Mouse (Mus musculus) neural tube, embryonic 13.5 days (tissue): Measurements from ENCODE around the gene Zdhhc1. TPM values are rescaled to one million over a fixed set of nuclear protein-coding genes. Genes with fewer than 3 reads are reported as not detected.
A peak's percentile ranks its signal among the peaks of the same experiment; 100 is the strongest.

ENCODE experiments used
- ATAC-seq: fragments of 200-750 bp; cut with Nextera tagmentation; 2 replicates; pipeline ENCODE4 v1.8.0; 2017; ENCODE audit warnings: low read depth, mild to moderate bottlenecking, moderate TSS enrichment, moderate library complexity
- H3K27ac ChIP-seq: fragments of 300-500 bp; sonication (generic); replicated peaks from 2 replicates; pipeline ENCODE4 v1.5.1; 2015; ENCODE audit warnings: moderate library complexity, mild to moderate bottlenecking, inconsistent platforms
- H3K27me3 ChIP-seq: fragments of 300-500 bp; sonication (generic); 2 replicates; pipeline ENCODE4 v1.6.1; 2015; ENCODE audit warnings: mild to moderate bottlenecking, inconsistent platforms
- H3K36me3 ChIP-seq: fragments of 300-500 bp; sonication (generic); 2 replicates; pipeline ENCODE4 v1.6.1; 2015; ENCODE audit warnings: mild to moderate bottlenecking, inconsistent platforms
- H3K4me1 ChIP-seq: fragments of 300-500 bp; sonication (generic); replicated peaks from 2 replicates; pipeline ENCODE4 v1.6.1; 2015; ENCODE audit warnings: inconsistent platforms
- H3K4me2 ChIP-seq: fragments of 300-500 bp; sonication (generic); 2 replicates; pipeline ENCODE4 v1.6.1; 2015; ENCODE audit warnings: inconsistent platforms, mild to moderate bottlenecking, moderate library complexity
- H3K4me3 ChIP-seq: fragments of 300-500 bp; sonication (generic); 2 replicates; pipeline ENCODE4 v1.5.1; 2015; ENCODE audit warnings: mild to moderate bottlenecking, inconsistent platforms
- H3K9ac ChIP-seq: fragments of 300-500 bp; sonication (generic); 2 replicates; pipeline ENCODE4 v1.6.1; 2015; ENCODE audit warnings: moderate library complexity, mild to moderate bottlenecking, inconsistent platforms
- H3K9me3 ChIP-seq: fragments of 300-500 bp; sonication (generic); 2 replicates; pipeline ENCODE4 v1.6.1; 2016; ENCODE audit warnings: inconsistent platforms
- WGBS: fragments of 180-500 bp; shearing (Covaris S2); methylation state at CpG from one replicate; pipeline ENCODE4 v1.1.7; 2015; 5-methylcytosine and 5-hydroxymethylcytosine counted together
- polyA plus RNA-seq: library from polyadenylated mRNA; unstranded; fragments of >200 nt; fragmentation: Nextera tagmentation; extraction: Ambion mirVana; gene quantifications from 2 replicates; pipeline ENCODE4 v1.2.1, GENCODE M21; 2015

Zdhhc1 gene
- polyA plus RNA-seq, 1 experiment from 2014 or later = 31.9 TPM

DNA sequence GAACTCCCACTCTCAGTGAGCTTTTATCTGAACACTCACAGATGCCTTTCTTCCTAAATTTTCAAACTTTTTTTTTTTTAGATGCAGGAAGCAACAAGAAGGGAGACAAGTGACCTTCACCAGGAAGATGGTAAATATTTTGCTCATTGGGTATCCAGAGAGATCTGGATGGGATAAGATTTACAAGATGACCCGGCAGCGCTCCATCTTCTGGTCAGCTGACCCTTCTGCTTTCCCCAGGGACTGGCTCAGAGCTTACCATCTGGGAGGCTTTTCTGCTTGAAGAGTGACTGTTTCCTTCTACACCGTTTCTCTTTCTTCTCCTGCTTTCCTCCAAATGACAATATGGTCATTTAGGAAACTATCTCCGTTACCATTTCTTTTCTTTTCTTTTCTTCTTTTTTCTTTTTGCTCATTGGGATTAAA, 50.6 kb downstream of the Zdhhc1 start:
- peak; percentile 61; the same call in 1 of the 2 replicates for ATAC-seq
- Histone ChIP-seq H3K4me3 (no peak overlapping the region), H3K36me3 (no peaks in the 10 kb centered on the region), H3K27me3 (no peaks in the 10 kb centered on the region), H3K9ac (no peak overlapping the region), H3K4me1 (peaks cover 18% of the 10 kb centered on the region), H3K27ac (peak overlapping the region; percentile 82), H3K9me3 (no peaks in the 10 kb centered on the region), H3K4me2 (peak overlapping the region; percentile 30; the same call in 1 of the 2 replicates)
- 3% methylated on average over 4 of the region's 4 CpGs for whole genome bisulfite sequencing

DNA sequence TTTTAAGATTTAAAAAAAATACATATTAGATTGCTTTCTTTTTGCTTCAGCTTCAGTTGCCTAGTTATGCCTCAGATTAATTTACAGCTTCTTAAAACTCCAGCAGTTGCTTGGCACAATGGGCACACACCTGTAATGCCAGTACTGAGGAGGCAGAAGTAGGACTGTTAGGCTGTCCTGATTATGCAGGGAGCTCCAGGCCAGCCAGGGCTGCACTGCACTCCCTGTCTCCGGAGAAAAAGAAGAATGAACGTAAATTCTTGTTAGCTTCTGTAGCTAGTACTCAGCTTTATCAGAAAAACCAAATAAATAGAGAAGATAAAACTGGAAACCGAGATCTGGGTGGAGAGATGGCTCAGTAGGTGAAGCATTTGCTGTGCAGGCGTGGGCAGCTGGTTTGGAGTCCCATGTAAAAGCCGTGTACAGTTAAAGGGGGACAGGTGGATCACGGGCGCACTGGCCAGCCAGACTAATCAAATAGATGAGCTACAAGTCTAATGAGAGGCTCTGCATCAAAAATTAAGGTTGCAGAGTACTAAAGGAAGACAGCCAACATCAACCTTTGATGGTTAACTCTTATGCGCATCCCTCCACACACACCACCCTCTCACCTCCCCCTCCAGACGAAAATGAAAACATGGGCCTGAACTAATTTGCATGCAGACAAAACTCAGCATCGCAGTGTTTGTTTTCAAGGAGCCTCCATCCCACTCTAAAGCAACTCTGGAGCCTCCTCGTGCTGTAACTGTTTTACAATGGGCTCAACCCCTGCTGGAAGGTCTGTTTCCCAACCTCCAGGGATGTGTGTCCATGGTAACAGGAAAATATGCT, 51.2 kb downstream of the Zdhhc1 start:
- Histone ChIP-seq H3K4me2 (peak overlapping the region; percentile 30), H3K36me3 (no peaks in the 10 kb centered on the region), H3K27ac (peak overlapping the region; percentile 82), H3K4me1 (peaks cover 15% of the 10 kb centered on the region), H3K9ac (no peak overlapping the region), H3K4me3 (no peak overlapping the region), H3K27me3 (no peaks in the 10 kb centered on the region), H3K9me3 (no peaks in the 10 kb centered on the region)
- 15% methylated on average over 11 of the region's 11 CpGs for WGBS
- ATAC-seq = peak; percentile 85

DNA sequence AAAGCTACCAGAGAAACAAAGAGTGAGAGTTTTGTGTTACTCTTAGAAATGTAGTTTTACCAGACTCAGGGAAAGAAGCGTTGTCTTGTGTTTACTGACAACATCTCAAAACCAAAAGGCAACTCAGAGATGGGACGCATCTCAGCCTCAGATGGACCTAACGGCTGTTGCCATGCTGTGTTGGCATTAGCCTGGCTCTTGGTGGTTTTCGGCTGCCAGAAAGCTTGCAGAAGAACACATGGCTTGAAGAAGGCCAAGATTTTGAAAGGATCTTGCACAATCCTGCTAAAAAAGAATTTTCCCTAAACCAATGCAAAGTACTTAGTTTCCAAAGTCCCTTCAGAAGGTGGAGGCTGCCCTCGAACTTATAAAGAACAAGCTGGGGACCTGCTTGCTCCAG, 54.0 kb downstream of the Zdhhc1 start:
- Histone ChIP-seq H3K9me3 (no peaks in the 10 kb centered on the region), H3K36me3 (no peaks in the 10 kb centered on the region), H3K4me1 (peaks cover 15% of the 10 kb centered on the region), H3K27ac (no peak overlapping the region), H3K4me3 (no peak overlapping the region), H3K9ac (no peak overlapping the region), H3K27me3 (no peaks in the 10 kb centered on the region), H3K4me2 (no peak overlapping the region)
- 91% methylated on average over 5 of the region's 5 CpGs for WGBS
- no peak for ATAC-seq

DNA sequence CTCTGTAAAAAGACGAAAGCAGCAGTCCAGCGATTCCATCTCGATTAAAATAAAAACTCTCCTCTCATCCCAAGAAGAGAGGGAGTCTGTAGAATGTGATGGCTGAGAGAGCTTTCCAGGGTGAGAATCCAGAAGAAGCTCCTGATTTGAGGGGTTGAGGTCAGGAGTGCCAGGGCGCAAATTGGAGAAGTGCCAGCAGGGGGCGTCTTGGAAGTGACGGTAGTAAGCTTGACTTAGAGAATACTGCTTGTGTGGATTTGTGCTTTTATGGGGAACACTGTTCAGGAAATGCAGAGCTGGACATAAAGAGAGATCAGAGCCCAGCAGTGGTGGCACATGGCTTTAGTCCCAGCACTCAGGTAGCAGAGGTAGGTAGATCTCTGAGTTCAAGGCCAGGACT, 55.3 kb downstream of the Zdhhc1 start:
- Histone ChIP-seq H3K4me2 (no peak overlapping the region), H3K27ac (no peak overlapping the region), H3K9me3 (no peaks in the 10 kb centered on the region), H3K9ac (no peak overlapping the region), H3K36me3 (no peaks in the 10 kb centered on the region), H3K27me3 (no peaks in the 10 kb centered on the region), H3K4me1 (peaks cover 14% of the 10 kb centered on the region), H3K4me3 (no peak overlapping the region)
- 9% methylated on average over 6 of the region's 6 CpGs for WGBS
- ATAC-seq = no peak

DNA sequence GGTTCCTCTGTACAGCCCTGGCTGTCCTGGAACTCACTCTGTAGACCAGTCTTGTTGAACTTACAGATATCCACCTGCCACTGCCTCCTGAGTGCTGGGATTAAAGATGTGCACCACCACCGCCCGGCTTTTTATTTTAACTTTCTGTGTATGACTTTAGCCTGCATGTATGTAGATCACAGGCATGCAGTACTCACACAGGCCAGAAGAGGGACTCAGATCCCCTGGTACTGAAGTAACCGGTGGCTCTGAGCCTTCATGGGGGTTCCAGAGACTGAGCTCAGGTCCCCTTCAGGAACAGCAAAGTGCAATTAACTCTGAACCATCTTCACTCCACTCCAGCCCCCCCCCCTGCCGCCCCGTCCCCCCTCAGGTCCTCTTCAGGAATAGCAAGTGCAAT, 57.8 kb downstream of the Zdhhc1 start:
- Histone ChIP-seq H3K27me3 (no peaks in the 10 kb centered on the region), H3K27ac (no peak overlapping the region), H3K4me1 (peaks cover 3% of the 10 kb centered on the region), H3K4me3 (no peak overlapping the region), H3K9me3 (no peaks in the 10 kb centered on the region), H3K9ac (no peak overlapping the region), H3K36me3 (no peaks in the 10 kb centered on the region), H3K4me2 (no peak overlapping the region)
- ATAC-seq = no peak
- WGBS = 33% methylated on average over 5 of the region's 5 CpGs

DNA sequence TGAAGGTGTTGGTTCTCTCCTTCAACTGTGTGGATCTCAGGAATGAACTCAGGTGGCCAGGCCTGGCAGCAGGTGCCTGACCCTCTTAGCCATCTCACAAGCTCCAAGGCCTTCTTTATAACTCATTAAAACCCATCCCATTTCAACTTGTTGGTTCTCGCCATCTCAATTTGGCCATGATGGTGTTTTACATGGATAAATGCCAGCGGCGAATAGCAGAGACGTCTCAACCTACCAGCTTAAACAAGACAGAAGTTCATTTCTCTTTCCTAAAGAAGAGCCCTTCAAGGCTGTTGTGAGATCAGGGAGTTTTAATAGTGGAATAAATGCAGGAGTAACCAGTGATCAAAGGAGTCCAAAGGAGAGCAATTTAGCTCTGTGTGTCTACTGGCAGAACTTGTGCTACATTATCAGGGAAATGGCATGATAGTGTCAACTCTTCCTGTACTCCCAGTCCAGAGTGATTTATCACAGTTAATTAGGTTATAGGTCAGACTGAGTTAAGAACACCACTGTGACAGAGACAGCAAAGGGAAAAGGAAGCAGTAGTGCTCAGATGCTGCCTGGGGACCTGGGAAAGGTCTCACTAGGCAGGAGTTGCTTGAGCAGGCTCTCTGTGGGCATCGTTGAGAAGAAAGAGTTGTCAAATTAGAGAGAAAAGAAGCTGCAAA, 59.5 kb downstream of the Zdhhc1 start:
- WGBS = 85% methylated on average over 5 of the region's 5 CpGs

DNA sequence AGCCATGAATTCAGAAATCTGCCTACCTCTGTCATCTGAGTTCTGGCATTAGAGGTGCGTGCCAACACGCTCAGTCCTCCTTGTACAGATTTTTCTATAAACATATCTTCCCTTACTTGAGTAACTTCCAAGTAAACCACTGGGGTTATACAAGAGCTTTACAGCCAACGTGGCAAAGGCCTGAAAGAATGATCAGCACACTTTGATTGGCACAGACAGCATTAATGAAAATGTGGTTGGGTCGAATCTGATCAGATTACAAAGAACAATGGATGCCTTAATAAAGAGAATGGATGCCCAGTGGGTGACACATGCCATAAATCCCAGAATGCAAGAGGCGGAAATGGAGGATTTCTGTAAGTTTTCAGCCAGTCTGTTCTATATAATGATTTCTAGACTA, 60.5 kb downstream of the Zdhhc1 start:
- Histone ChIP-seq H3K27me3 (no peaks in the 10 kb centered on the region), H3K4me2 (no peak overlapping the region), H3K27ac (no peak overlapping the region), H3K36me3 (no peaks in the 10 kb centered on the region), H3K4me1 (peaks cover 30% of the 10 kb centered on the region), H3K4me3 (no peak overlapping the region), H3K9ac (no peak overlapping the region), H3K9me3 (no peaks in the 10 kb centered on the region)
- 64% methylated on average over 5 of the region's 5 CpGs for WGBS
- no peak for ATAC-seq

More for the DNA sequence above, 59.5 kb downstream of the Zdhhc1 start:
- Histone ChIP-seq H3K4me3 (no peak overlapping the region), H3K9ac (no peak overlapping the region), H3K36me3 (no peaks in the 10 kb centered on the region), H3K4me1 (peaks cover 20% of the 10 kb centered on the region), H3K4me2 (no peak overlapping the region), H3K9me3 (no peaks in the 10 kb centered on the region), H3K27me3 (no peaks in the 10 kb centered on the region), H3K27ac (no peak overlapping the region)
- ATAC-seq = no peak

DNA sequence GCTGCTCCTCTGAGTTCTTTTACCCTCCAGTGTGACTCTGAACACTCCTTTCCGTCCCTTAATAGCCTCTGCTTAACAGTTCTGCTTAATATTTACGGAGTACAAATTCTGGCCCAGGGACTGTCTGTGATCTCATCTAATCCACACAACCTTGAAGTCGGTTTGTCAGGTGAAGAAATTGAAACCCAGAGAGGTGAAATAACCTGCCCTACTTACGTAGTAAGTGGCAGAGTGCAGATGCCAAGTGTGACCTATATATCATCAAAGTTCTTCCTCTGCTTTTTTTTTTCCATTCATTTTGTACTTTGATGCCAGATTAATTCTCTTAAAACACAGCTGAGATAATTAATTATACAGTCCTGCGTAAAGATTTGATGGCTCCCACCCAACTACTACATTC, 62.6 kb downstream of the Zdhhc1 start:
- Histone ChIP-seq H3K27me3 (no peaks in the 10 kb centered on the region), H3K9ac (no peak overlapping the region), H3K4me1 (peaks cover 32% of the 10 kb centered on the region), H3K36me3 (no peaks in the 10 kb centered on the region), H3K9me3 (no peaks in the 10 kb centered on the region), H3K27ac (no peak overlapping the region), H3K4me2 (no peak overlapping the region), H3K4me3 (no peak overlapping the region)
- 76% methylated on average over 5 of the region's 5 CpGs for WGBS
- ATAC-seq = no peak

DNA sequence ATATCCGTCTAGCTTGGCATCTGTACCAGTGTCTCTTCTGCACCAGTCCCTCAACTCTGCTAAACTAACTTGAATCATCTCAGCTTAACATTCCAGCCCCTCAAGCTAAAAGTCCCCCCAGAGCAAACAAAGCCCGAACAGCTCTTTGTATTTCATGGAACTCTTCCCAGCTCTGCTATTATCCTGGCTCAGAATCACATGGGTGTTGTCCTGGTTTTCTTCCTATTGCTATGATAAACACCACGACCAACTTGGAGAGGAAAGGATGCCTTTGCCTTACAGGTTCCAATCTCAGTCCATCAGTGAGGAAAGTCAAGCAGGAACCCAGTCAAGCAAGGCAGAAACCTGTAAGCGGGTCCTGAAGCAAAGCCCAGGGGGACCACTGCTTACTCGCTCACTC, 63.2 kb downstream of the Zdhhc1 start:
- H3K4me3 ChIP-seq = no peak overlapping the region
- no peak for ATAC-seq
- no peak overlapping the region for H3K9ac ChIP-seq
- no peak overlapping the region for H3K4me2 ChIP-seq
- peaks cover 32% of the 10 kb centered on the region for H3K4me1 ChIP-seq
- no peaks in the 10 kb centered on the region for H3K27me3 ChIP-seq
- H3K27ac ChIP-seq = peak overlapping the region; percentile 54
- no peaks in the 10 kb centered on the region for H3K36me3 ChIP-seq
- H3K9me3 ChIP-seq = no peaks in the 10 kb centered on the region
- 29% methylated on average over 5 of the region's 5 CpGs for WGBS

DNA sequence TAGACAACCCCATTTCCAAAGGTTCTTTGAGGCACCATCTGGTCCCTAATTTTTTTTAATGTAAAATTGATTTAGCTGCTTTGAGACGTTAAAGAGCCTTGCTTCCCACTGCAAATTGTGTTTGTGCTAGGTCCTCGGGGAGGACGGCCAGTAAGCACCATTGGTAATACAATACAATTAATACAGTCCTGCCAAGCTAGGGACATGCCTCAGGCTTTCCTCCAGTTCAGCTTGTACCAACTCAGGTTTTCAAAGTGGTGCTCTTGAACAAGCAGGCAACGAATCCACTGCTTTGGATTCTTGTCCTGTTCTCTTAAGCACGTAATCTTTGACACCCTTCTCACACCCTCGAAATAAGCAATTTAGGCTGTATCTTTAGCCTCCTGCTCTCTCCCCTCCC, 63.7 kb downstream of the Zdhhc1 start:
- Histone ChIP-seq H3K27ac (peak overlapping the region; percentile 54), H3K9me3 (no peaks in the 10 kb centered on the region), H3K4me3 (no peak overlapping the region), H3K27me3 (no peaks in the 10 kb centered on the region), H3K9ac (no peak overlapping the region), H3K4me1 (peaks cover 32% of the 10 kb centered on the region), H3K36me3 (no peaks in the 10 kb centered on the region), H3K4me2 (no peak overlapping the region)
- ATAC-seq = peak; percentile 47; the same call in 1 of the 2 replicates
- 35% methylated on average over 6 of the region's 6 CpGs for WGBS

DNA sequence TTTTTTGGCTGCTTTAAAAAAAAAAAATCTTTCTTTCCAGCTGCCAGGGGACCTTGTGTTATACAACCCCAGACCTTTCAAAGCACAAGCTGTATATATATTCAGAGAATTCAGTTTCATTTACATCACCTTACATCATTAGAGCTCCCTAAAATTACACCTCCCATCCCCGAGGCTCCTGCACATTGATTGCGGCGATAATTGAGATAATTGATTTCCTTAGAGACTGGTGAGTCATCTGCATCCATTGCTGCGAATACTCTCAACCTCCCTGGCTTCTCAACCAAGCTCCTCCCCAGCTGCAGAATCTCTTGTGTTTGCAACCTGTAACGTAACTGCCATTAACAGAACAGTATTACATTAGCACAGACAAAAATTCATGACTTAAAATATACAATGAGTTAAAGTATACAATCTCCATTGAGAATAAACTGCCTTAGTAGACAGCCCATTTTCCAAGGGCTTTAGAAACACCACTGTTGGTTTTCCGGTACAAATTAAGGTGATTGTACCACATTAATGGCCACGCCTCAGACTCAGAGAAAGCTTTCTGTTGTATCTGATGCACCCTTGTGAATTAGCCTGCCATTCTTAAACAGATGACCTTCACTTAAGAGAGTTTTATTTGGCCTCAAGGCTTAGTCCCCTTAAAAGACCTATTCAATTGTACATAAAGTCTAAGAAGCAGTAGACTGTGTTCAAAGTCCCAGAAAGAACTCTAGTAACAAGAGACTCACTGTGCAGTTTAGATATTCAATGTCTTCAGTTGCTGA, 64.8 kb downstream of the Zdhhc1 start:
- H3K9me3 ChIP-seq = no peaks in the 10 kb centered on the region
- peak; percentile 65 for ATAC-seq
- H3K9ac ChIP-seq = no peak overlapping the region
- 0 out of 2 replicates have a peak overlapping the region, but pooled peaks have one; percentile 11 for H3K4me2 ChIP-seq
- H3K27ac ChIP-seq = 0 out of 2 replicates have a peak overlapping the region, but pooled peaks have one; percentile 23
- WGBS = 24% methylated on average over 7 of the region's 7 CpGs
- no peak overlapping the region for H3K4me3 ChIP-seq
- peaks cover 32% of the 10 kb centered on the region for H3K4me1 ChIP-seq
- H3K36me3 ChIP-seq = no peaks in the 10 kb centered on the region
- H3K27me3 ChIP-seq = no peaks in the 10 kb centered on the region

DNA sequence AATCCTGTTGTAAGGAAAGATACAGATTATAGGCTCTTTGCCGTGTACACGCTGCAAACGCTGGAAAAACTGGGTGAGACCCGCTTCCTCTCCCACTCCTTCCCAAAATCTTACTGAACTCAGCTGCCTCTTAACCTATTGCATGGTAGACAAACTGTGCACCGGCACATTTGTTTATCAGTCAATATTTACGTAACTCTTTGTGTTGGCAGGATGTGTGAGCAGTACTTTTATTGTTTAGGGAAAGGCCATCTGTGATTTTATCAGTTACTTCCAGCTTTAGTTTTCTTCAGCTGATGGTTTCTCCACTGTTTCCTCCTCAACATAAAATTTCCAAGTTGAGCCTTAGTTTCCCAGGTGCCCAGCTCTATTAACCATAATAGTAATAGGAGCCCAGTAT, 69.8 kb downstream of the Zdhhc1 start:
- ATAC-seq = no peak

More for the DNA sequence above, 69.8 kb downstream of the Zdhhc1 start:
- H3K4me1 ChIP-seq = peaks cover 9% of the 10 kb centered on the region
- H3K27me3 ChIP-seq = no peaks in the 10 kb centered on the region
- no peak overlapping the region for H3K27ac ChIP-seq
- H3K36me3 ChIP-seq = no peaks in the 10 kb centered on the region
- no peak overlapping the region for H3K9ac ChIP-seq
- 76% methylated on average over 6 of the region's 6 CpGs for WGBS
- H3K4me3 ChIP-seq = no peak overlapping the region
- H3K9me3 ChIP-seq = no peaks in the 10 kb centered on the region
- no peak overlapping the region for H3K4me2 ChIP-seq
